Mouse (Mus musculus) kidney, adult 9 months (tissue): Measurements from ENCODE around the gene Hoxa10.

Experiments used
- DNase-seq: peaks from one replicate; pipeline ENCODE4 v3.0.0; 2022

Gene Hoxa10

GRCm38 (mm10) chr6:52203371-52204049 lies 37.1 kb downstream of the Hoxa10 start:
- peak; percentile 58 for DNase-seq

GRCm38 (mm10) chr6:52203121-52203370 lies 37.6 kb downstream of the Hoxa10 start:
- peak; percentile 67 for DNase-seq

- no peak for DNase-seq
These were observed 38.1 kb downstream of the Hoxa10 start for GRCm38 (mm10) chr6:52202362-52203120.

GRCm38 (mm10) chr6:52201269-52201668 lies 39.4 kb downstream of the Hoxa10 start:
- DNase-seq: no peak

- no peak for DNase-seq
These were observed 39.9 kb downstream of the Hoxa10 start for GRCm38 (mm10) chr6:52200751-52201250.

- no peak for DNase-seq
These were observed 40.4 kb downstream of the Hoxa10 start for GRCm38 (mm10) chr6:52200073-52200750.

GRCm38 (mm10) chr6:52197271-52197670 lies 43.4 kb downstream of the Hoxa10 start:
- peak; percentile 80 for DNase-seq

- DNase-seq: no peak
These were observed 43.8 kb downstream of the Hoxa10 start for GRCm38 (mm10) chr6:52196811-52197210.

- DNase-seq: peak; percentile 56
These were observed 46.0 kb downstream of the Hoxa10 start for GRCm38 (mm10) chr6:52194690-52195089.

- DNase-seq: peak; percentile 89
These were observed 48.6 kb downstream of the Hoxa10 start for GRCm38 (mm10) chr6:52191860-52192550.

- DNase-seq: no peak
These were observed 49.5 kb downstream of the Hoxa10 start, which contains the start of gene Hoxa4 for GRCm38 (mm10) chr6:52190906-52191810. TSS of gene Hoxa4 (minus strand) at chr6:52191753.

- no peak for DNase-seq
These were observed 50.2 kb downstream of the Hoxa10 start for GRCm38 (mm10) chr6:52190410-52190809.

- DNase-seq: no peak
These were observed 50.7 kb downstream of the Hoxa10 start for GRCm38 (mm10) chr6:52189909-52190308.

GRCm38 (mm10) chr6:52189172-52189591 lies 51.5 kb downstream of the Hoxa10 start:
- peak; percentile 56 for DNase-seq

GRCm38 (mm10) chr6:52186500-52186899 lies 54.2 kb downstream of the Hoxa10 start:
- no peak for DNase-seq

GRCm38 (mm10) chr6:52185834-52186233 lies 54.8 kb downstream of the Hoxa10 start:
- DNase-seq: peak; percentile 50

- peak; percentile 64 for DNase-seq
These were observed 55.4 kb downstream of the Hoxa10 start for GRCm38 (mm10) chr6:52185222-52185621.

GRCm38 (mm10) chr6:52184668-52185067 lies 56.0 kb downstream of the Hoxa10 start:
- no peak for DNase-seq

GRCm38 (mm10) chr6:52183311-52184080 lies 57.2 kb downstream of the Hoxa10 start:
- peak; percentile 91 for DNase-seq

- peak; percentile 46 for DNase-seq
These were observed 57.9 kb downstream of the Hoxa10 start for GRCm38 (mm10) chr6:52182793-52183192.

- peak; percentile 67 for DNase-seq
These were observed 58.6 kb downstream of the Hoxa10 start for GRCm38 (mm10) chr6:52182030-52182429.
